Mouse (Mus musculus) stomach, postnatal 0 days (tissue): ENCODE results near the gene Gm20532.

Experiments used
- CTCF ChIP-seq: IDR thresholded peaks from 2 replicates; pipeline ENCODE4 v1.5.1; 2016; ENCODE audit warnings: antibody characterized with exemption, low read depth, mild to moderate bottlenecking, moderate library complexity
- EP300 ChIP-seq: optimal IDR thresholded peaks from 2 replicates; pipeline ENCODE3; 2016; ENCODE audit warnings: antibody characterized with exemption

DNA sequence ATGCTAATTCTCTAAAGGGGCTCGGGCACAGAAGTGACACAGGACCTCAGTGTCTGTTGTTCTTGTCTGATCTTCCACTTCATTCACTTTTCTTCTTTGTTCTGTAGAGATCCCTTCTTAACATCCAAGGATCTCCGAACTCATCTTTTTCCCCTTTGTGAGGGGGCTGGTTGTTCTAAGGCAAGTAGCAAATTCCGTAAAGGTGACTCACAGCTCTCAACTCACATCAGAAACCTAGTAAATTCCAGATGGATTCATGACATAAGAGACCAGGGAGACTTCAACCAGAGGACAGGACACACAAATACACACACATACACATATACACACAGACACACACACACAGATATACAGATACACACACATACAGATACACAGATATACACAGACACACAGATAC is 24.1 kb downstream of the Gm20532 start:
- TF ChIP-seq CTCF = no peak
- TF ChIP-seq EP300 = no peak
